ENCODE assay signal across 19 mouse cellular contexts in the genomic region with DNA sequence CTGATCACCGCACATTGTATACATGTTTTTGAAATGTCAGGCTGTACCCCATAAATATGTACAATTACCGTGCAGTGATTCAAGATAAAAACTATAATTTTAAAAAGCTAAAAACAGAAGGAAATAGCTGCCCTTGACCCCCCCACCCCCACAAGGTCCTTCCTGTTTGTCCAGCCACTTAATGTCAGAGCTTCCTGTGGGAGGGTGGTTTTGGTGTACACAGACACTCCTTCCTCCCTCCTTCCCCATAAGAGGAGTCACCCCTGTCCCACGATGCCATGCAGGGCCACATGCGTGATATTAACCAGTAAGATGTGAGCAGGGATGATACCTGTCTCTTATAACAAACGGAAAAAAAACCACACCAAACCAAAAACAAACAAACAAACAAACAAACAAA.
DNase-seq lines count a peak whose midpoint lies in the region; ATAC-seq lines count a peak whose summit lies in the region.
"Had no signal": no experiment of that assay in that cellular context is flagged by ENCODE, and none has a peak within 500 bp of the region (broad histone marks: within the 10 kb centered on the region; RNA-seq: fewer than 3 reads in every experiment).

No protein-coding gene starts in this region.

- WGBS in midbrain, embryonic 11.5 days, result 92% methylated on average over 5 of the region's 5 CpGs
- WGBS in midbrain, embryonic 16.5 days, result 82% methylated on average over 5 of the region's 5 CpGs
- WGBS in forebrain, embryonic 11.5 days, result 92% methylated on average over 5 of the region's 5 CpGs

- H3K27me3 ChIP-seq in midbrain, embryonic 11.5 days (ENCODE audit: control insufficient read depth, insufficient read depth, low read length), result no peaks in the 10 kb centered on the region
- no peaks in the 10 kb centered on the region for H3K27me3 ChIP-seq in midbrain, embryonic 16.5 days (ENCODE audit: control insufficient read depth, insufficient read depth, low read depth, low read length)
- H3K27me3 ChIP-seq in forebrain, embryonic 11.5 days (ENCODE audit: control insufficient read depth, insufficient read depth, low read length), result no peaks in the 10 kb centered on the region
- H3K27me3 ChIP-seq: heart, embryonic 13.5 days; hindbrain, embryonic 13.5 days; intestine, embryonic 15.5 days; limb, embryonic 12.5 days; midbrain, embryonic 13.5 days had no signal

- no peak overlapping the region for H3K27ac ChIP-seq in midbrain, embryonic 11.5 days (ENCODE audit: low read depth, low read length)
- no peak overlapping the region for H3K27ac ChIP-seq in midbrain, embryonic 16.5 days (ENCODE audit: low read length)
- no peak overlapping the region for H3K27ac ChIP-seq in forebrain, embryonic 11.5 days (ENCODE audit: low read depth, low read length)
- H3K27ac ChIP-seq: hindbrain, embryonic 13.5 days; intestine, embryonic 15.5 days; limb, embryonic 12.5 days had no signal

- H3K4me3 ChIP-seq in midbrain, embryonic 11.5 days (ENCODE audit: low read depth, low read length), result no peak overlapping the region
- no peak overlapping the region for H3K4me3 ChIP-seq in midbrain, embryonic 16.5 days (ENCODE audit: low read depth, low read length)
- no peak overlapping the region for H3K4me3 ChIP-seq in forebrain, embryonic 11.5 days (ENCODE audit: low read depth, low read length)
- H3K4me3 ChIP-seq: embryonic facial prominence, embryonic 10.5 days; heart, embryonic 13.5 days; hindbrain, embryonic 13.5 days; intestine, embryonic 15.5 days; limb, embryonic 12.5 days; midbrain, embryonic 13.5 days; myocyte had no signal

- H3K9ac ChIP-seq in midbrain, embryonic 11.5 days (ENCODE audit: low read length), result no peak overlapping the region
- no peak overlapping the region for H3K9ac ChIP-seq in midbrain, embryonic 16.5 days (ENCODE audit: low read depth, low read length)
- H3K9ac ChIP-seq in forebrain, embryonic 11.5 days (ENCODE audit: low read length), result no peak overlapping the region
- H3K9ac ChIP-seq: hindbrain, embryonic 13.5 days; intestine, embryonic 15.5 days; limb, embryonic 12.5 days; midbrain, embryonic 13.5 days had no signal

- H3K9me3 ChIP-seq in midbrain, embryonic 11.5 days (ENCODE audit: control insufficient read depth, low read length), result no peaks in the 10 kb centered on the region
- H3K9me3 ChIP-seq in midbrain, embryonic 16.5 days (replicated peaks; ENCODE audit: control insufficient read depth, low read length, poor library complexity, severe bottlenecking), result no peaks in the 10 kb centered on the region
- no peaks in the 10 kb centered on the region for H3K9me3 ChIP-seq in forebrain, embryonic 11.5 days (ENCODE audit: control insufficient read depth, low read length)
- H3K9me3 ChIP-seq: embryonic facial prominence, embryonic 10.5 days; G1E; heart, embryonic 13.5 days; hindbrain, embryonic 13.5 days; intestine, embryonic 15.5 days; limb, embryonic 12.5 days; liver, embryonic 12.5 days; midbrain, embryonic 13.5 days had no signal

- 0 out of 2 replicates have a peak, but pooled peaks cover 3% of the 10 kb centered on the region for H3K4me1 ChIP-seq in midbrain, embryonic 11.5 days (ENCODE audit: control insufficient read depth, insufficient read depth, low read length)
- no peaks in the 10 kb centered on the region for H3K4me1 ChIP-seq in midbrain, embryonic 16.5 days (ENCODE audit: control insufficient read depth, insufficient read depth, low read length)
- H3K4me1 ChIP-seq in forebrain, embryonic 11.5 days (replicated peaks; ENCODE audit: control insufficient read depth, insufficient read depth, low read length), result no peaks in the 10 kb centered on the region

- peak; percentile 42 to 62 for DNase-seq in kidney, postnatal 4 days
- DNase-seq in kidney, adult 9 months, result no peak
- peak; percentile 33 for DNase-seq in midbrain, embryonic 11.5 days (ENCODE audit: low spot score, missing footprints)
- peak; percentile 54 for DNase-seq in induced T-regulatory cell, adult 2 months (ENCODE audit: low read depth)
- DNase-seq in embryo, embryonic 11 days, result no peak
- no peak for DNase-seq in forebrain, embryonic 11.5 days (ENCODE audit: low spot score)
- DNase-seq: cerebellum, adult 2 months; cerebellum, postnatal 36 days had no signal

- no peak for ATAC-seq in midbrain, embryonic 11.5 days (ENCODE audit: low FRiP score)
- ATAC-seq in midbrain, embryonic 16.5 days, result no peak
- no peak for ATAC-seq in forebrain, embryonic 11.5 days (replicated peaks; ENCODE audit: low FRiP score)
- ATAC-seq: forebrain, embryonic 14.5 days; midbrain, embryonic 13.5 days had no signal

- H3K36me3 ChIP-seq in midbrain, embryonic 11.5 days (ENCODE audit: control insufficient read depth, insufficient read depth, low read length), result no peaks in the 10 kb centered on the region
- no peaks in the 10 kb centered on the region for H3K36me3 ChIP-seq in midbrain, embryonic 16.5 days (ENCODE audit: control insufficient read depth, insufficient read depth, low read length)
- no peaks in the 10 kb centered on the region for H3K36me3 ChIP-seq in forebrain, embryonic 11.5 days (ENCODE audit: control insufficient read depth, insufficient read depth, low read length)
- H3K36me3 ChIP-seq: embryonic facial prominence, embryonic 10.5 days; G1E; heart, embryonic 13.5 days; hindbrain, embryonic 13.5 days; intestine, embryonic 15.5 days; limb, embryonic 12.5 days; liver, embryonic 12.5 days; midbrain, embryonic 13.5 days had no signal

- H3K4me2 ChIP-seq in midbrain, embryonic 11.5 days, result no peak overlapping the region
- no peak overlapping the region for H3K4me2 ChIP-seq in midbrain, embryonic 16.5 days (ENCODE audit: low read length)
- H3K4me2 ChIP-seq in forebrain, embryonic 11.5 days (ENCODE audit: low read depth, low read length, severe bottlenecking), result no peak overlapping the region
- H3K4me2 ChIP-seq: hindbrain, embryonic 13.5 days; intestine, embryonic 15.5 days; limb, embryonic 12.5 days; midbrain, embryonic 13.5 days had no signal

Comparison
In these comparisons a context has a peak if more than half of its experiments do, and no peak if none do; other contexts are left out.
1. DNase-seq: peak in kidney, postnatal 4 days (2 of 2), midbrain, embryonic 11.5 days (single experiment) and induced T-regulatory cell, adult 2 months (single experiment); none in kidney, adult 9 months (single experiment), embryo, embryonic 11 days (single experiment) and forebrain, embryonic 11.5 days (single experiment).